Mouse (Mus musculus): ENCODE data around the gene N4bp3. TPM values are rescaled to one million over a fixed set of nuclear protein-coding genes. Genes with fewer than 3 reads are reported as not detected.

N4bp3 gene
- polyA plus RNA-seq, 1 experiment, result 11.8 TPM

DNA sequence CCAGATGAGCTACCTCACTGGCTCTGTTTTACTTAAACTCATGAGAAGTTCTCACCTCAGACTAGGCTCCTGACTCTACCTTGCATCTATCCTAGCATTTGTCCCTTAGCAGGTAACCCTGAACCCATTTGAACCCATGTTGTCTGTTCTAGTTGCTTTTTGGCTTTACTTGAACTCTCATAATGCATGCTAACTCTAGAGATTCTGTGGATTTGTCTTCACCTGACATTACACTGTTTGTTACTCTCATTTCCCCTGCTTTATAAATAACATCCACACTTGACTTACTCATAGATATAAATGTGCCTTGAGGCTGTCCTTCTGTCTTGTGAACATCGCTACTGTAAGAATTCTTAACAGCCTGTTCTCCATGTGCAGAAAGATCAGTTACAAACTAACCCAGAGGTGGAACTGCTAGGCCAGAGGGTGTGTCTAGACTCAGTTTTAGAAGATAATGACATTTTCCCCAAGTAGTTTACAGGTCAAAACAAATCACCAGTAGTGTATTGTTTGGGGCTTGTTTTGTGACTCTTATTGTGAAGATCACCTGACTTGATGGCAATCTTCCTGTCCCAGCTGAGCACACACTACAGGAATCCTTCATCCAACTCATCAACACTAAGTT is 55.1 kb downstream of the N4bp3 start:
- no peak for DNase-seq
- WGBS, result 57% methylated on average over 1 of the region's 1 CpGs
- H3K4me3 ChIP-seq (ENCODE audit: insufficient read depth, low read depth, low read length), result no peak overlapping the region
- no peaks in the 10 kb centered on the region for H3K27me3 ChIP-seq (replicated peaks; ENCODE audit: control insufficient read depth, insufficient read depth, low read length)
- no peak overlapping the region for H3K27ac ChIP-seq (ENCODE audit: insufficient read depth, low read depth, low read length)
- peaks cover 19% of the 10 kb centered on the region for H3K36me3 ChIP-seq (ENCODE audit: control insufficient read depth, insufficient read depth, low read length)
- peaks cover 3% of the 10 kb centered on the region; the same call in 1 of the 2 replicates for H3K4me1 ChIP-seq (ENCODE audit: control insufficient read depth, insufficient read depth, low read length)
- TF ChIP-seq POLR2A (IDR thresholded peaks at IDR 0.05; ENCODE audit: low read depth, low read length) (no peak), CTCF (conservative IDR thresholded peaks at IDR 0.05; ENCODE audit: insufficient read depth, insufficient read length, low read depth, low read length) (no peak)

DNA sequence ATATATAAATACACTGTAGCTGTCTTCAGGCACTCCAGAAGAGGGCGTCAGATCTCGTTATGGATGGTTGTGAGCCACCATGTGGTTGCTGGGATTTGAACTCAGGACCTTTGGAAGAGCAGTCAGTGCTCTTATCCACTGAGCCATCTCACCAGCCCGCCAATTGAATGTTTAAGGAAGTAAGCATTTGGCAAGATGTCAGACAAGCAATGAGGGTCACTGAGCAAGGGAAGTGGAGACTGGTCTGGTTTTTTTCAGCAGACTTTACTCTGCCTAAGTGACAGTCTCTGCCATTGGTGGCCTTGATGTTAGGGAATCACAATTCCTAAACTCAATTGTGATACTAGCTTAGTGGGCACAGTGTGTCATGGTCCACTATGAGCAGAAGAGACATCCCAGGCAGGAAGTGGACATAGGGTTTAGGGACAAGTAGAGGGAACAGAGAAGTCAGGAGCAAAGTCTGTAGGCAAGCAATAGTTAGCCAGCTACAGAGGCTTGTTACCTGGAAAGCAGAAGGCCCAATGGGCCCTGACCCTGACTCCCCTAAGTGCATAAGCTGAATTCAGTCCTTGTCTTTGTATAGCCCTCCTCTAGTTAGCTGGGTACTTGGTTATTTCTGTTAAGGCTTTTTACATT is 55.8 kb downstream of the N4bp3 start:
- DNase-seq, result no peak
- Histone ChIP-seq H3K4me1 (ENCODE audit: control insufficient read depth, insufficient read depth, low read length) (peaks cover 3% of the 10 kb centered on the region; the same call in 1 of the 2 replicates), H3K27ac (ENCODE audit: insufficient read depth, low read depth, low read length) (no peak overlapping the region), H3K36me3 (ENCODE audit: control insufficient read depth, insufficient read depth, low read length) (peaks cover 17% of the 10 kb centered on the region), H3K27me3 (replicated peaks; ENCODE audit: control insufficient read depth, insufficient read depth, low read length) (no peaks in the 10 kb centered on the region), H3K4me3 (ENCODE audit: insufficient read depth, low read depth, low read length) (no peak overlapping the region)
- TF ChIP-seq CTCF (conservative IDR thresholded peaks at IDR 0.05; ENCODE audit: insufficient read depth, insufficient read length, low read depth, low read length), result no peak
- no peak for TF ChIP-seq POLR2A (IDR thresholded peaks at IDR 0.05; ENCODE audit: low read depth, low read length)
- 49% methylated on average over 3 of the region's 3 CpGs for WGBS

DNA sequence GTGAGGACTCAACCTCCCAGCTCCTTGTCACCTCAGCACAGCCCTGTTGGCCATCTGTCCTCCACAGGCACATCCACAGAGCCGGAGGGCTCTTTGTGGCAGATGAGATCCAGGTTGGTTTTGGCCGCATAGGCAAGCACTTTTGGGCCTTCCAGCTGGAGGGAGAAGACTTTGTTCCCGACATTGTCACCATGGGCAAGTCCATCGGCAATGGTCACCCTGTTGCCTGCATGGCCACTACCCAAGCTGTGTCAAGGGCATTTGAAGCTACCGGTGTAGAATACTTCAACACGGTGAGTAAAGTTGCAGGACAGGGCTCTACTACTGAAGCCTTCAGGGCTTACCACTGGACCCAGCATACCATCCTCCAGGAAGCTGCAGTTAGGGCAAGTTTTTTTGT is 56.8 kb downstream of the N4bp3 start:
- H3K27me3 ChIP-seq (replicated peaks; ENCODE audit: control insufficient read depth, insufficient read depth, low read length), result no peaks in the 10 kb centered on the region
- peaks cover 8% of the 10 kb centered on the region for H3K36me3 ChIP-seq (ENCODE audit: control insufficient read depth, insufficient read depth, low read length)
- no peak overlapping the region for H3K4me3 ChIP-seq (ENCODE audit: insufficient read depth, low read depth, low read length)
- H3K27ac ChIP-seq (ENCODE audit: insufficient read depth, low read depth, low read length), result no peak overlapping the region
- peaks cover 3% of the 10 kb centered on the region; the same call in 1 of the 2 replicates for H3K4me1 ChIP-seq (ENCODE audit: control insufficient read depth, insufficient read depth, low read length)
- TF ChIP-seq CTCF (conservative IDR thresholded peaks at IDR 0.05; ENCODE audit: insufficient read depth, insufficient read length, low read depth, low read length) (no peak), POLR2A (IDR thresholded peaks at IDR 0.05; ENCODE audit: low read depth, low read length) (no peak)
- 84% methylated on average over 6 of the region's 6 CpGs for WGBS
- no peak for DNase-seq

DNA sequence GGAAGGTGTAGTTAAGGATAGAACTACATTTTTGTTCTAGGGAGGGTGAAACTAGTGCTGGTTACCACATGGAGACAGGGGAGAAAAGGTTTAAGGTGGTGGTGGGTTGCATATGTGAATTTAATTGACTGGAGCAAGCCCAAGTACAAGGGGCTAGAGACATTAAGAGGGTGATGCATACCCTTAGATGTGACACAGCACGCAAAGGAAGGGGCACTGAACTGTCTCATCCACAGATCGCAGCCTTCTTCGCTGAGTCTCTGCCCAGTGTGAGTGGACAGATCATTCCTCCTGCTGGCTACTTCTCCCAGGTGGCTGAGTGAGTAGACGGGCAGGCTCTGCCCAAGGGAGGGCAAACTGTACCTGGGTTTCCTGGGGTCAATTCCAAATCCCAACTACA is 57.3 kb downstream of the N4bp3 start:
- DNase-seq, result no peak
- Histone ChIP-seq H3K27me3 (replicated peaks; ENCODE audit: control insufficient read depth, insufficient read depth, low read length) (no peaks in the 10 kb centered on the region), H3K36me3 (ENCODE audit: control insufficient read depth, insufficient read depth, low read length) (peaks cover 7% of the 10 kb centered on the region), H3K27ac (ENCODE audit: insufficient read depth, low read depth, low read length) (no peak overlapping the region), H3K4me1 (ENCODE audit: control insufficient read depth, insufficient read depth, low read length) (peaks cover 3% of the 10 kb centered on the region; the same call in 1 of the 2 replicates), H3K4me3 (ENCODE audit: insufficient read depth, low read depth, low read length) (no peak overlapping the region)
- 87% methylated on average over 4 of the region's 4 CpGs for WGBS
- TF ChIP-seq POLR2A (IDR thresholded peaks at IDR 0.05; ENCODE audit: low read depth, low read length) (no peak), CTCF (conservative IDR thresholded peaks at IDR 0.05; ENCODE audit: insufficient read depth, insufficient read length, low read depth, low read length) (no peak)

Other genes with a start within 250 kb of the N4bp3 start
- 28.5 and 34.5 TPM in 2 replicates for gene Phykpl, start 66.1 kb downstream of the N4bp3 start, polyA plus RNA-seq (2012; rRNA removed)
- gene Hnrnpab, start 44.0 kb downstream of the N4bp3 start, polyA plus RNA-seq (2012; rRNA removed), result 116 and 138 TPM in 2 replicates
- 44.6 and 49.8 TPM in 2 replicates for gene Nhp2, start 31.1 kb downstream of the N4bp3 start, polyA plus RNA-seq (2012; rRNA removed)
- gene Rmnd5b, start 14.9 kb downstream of the N4bp3 start, polyA plus RNA-seq (2012; rRNA removed), result 46.6 and 52.9 TPM in 2 replicates
- 10.7 and 13.7 TPM in 2 replicates for gene D930048N14Rik, start 112 bp upstream of the N4bp3 start, polyA plus RNA-seq (2012; rRNA removed)
- gene 0610009B22Rik, start 38.0 kb upstream of the N4bp3 start, polyA plus RNA-seq (2012; rRNA removed), result 30.5 and 41.0 TPM in 2 replicates
- 14.7 and 14.8 TPM in 2 replicates for gene Sec24a, start 112.8 kb upstream of the N4bp3 start, polyA plus RNA-seq (2012; rRNA removed)
- 47.1 and 62.2 TPM in 2 replicates for gene Sar1b, start 112.8 kb upstream of the N4bp3 start, polyA plus RNA-seq (2012; rRNA removed)
- 13.4 and 13.8 TPM in 2 replicates for gene Jade2, start 206.8 kb upstream of the N4bp3 start, polyA plus RNA-seq (2012; rRNA removed)

All from kidney, adult 2 months (tissue).